Mouse (Mus musculus) erythroblast, embryonic 14.5 days (primary cell): ENCODE measurements around the gene Cplx3.

ENCODE experiments used
- GATA1 ChIP-seq: IDR thresholded peaks from 2 replicates; pipeline ENCODE4 v1.6.1; 2012; ENCODE audit warnings: low read length, inconsistent platforms, mixed read lengths
- TAL1 ChIP-seq: IDR thresholded peaks from 3 replicates; pipeline ENCODE4 v1.6.1; 2012; ENCODE audit warnings: low read length, inconsistent platforms, mixed read lengths

- TF ChIP-seq TAL1 (no peak), GATA1 (no peak)
Measured at GRCm38 (mm10) chr9:57559568-57559967, 46.5 kb downstream of the Cplx3 start.
